ENCODE assay signal across 11 mouse cellular contexts in genomic region chr1:54555364-54556140, GRCm38 (mm10). TPM values are rescaled to one million over a fixed set of nuclear protein-coding genes. Genes with fewer than 3 reads are reported as not detected.
A peak's percentile ranks its signal among the peaks of the same experiment; 100 is the strongest.
DNase-seq lines count a peak whose midpoint lies in the region; ATAC-seq and TF ChIP-seq lines count a peak whose summit lies in the region.
"Had no signal": no experiment of that assay in that cellular context is flagged by ENCODE, and none has a peak within 500 bp of the region (broad histone marks: within the 10 kb centered on the region; RNA-seq: fewer than 3 reads in every experiment).

No protein-coding gene starts in this region.

- CTCF ChIA-PET in Patski (lab: Charles Lee): interaction anchor here (0.8 to 1.5 kb wide), 7 partner anchors 9 to 65 kb away, joined by 3 to 6 read pairs (median 4); no protein-coding TSS in a partner anchor

- ATAC-seq in Patski: no peak
- no peak for ATAC-seq in forebrain, embryonic 15.5 days (replicated peaks)

- WGBS in forebrain, embryonic 15.5 days: 24% methylated on average over 4 of the region's 4 CpGs

- peak overlapping the region; percentile 26; the same call in 1 of the 2 replicates for H3K9ac ChIP-seq in forebrain, embryonic 15.5 days (replicated peaks)
- H3K9ac ChIP-seq: embryonic facial prominence, embryonic 15.5 days had no signal

- peaks cover 12% of the 10 kb centered on the region for H3K27me3 ChIP-seq in Patski
- H3K27me3 ChIP-seq in forebrain, embryonic 15.5 days: no peaks in the 10 kb centered on the region
- H3K27me3 ChIP-seq: embryonic facial prominence, embryonic 15.5 days had no signal

- POLR2A ChIA-PET in Patski (lab: Charles Lee): interaction anchor here (0.7 kb wide), 1 partner anchor 708 kb away, joined by 3 read pairs; no protein-coding TSS in a partner anchor

- no peaks in the 10 kb centered on the region for H3K9me3 ChIP-seq in forebrain, embryonic 15.5 days
- H3K9me3 ChIP-seq: embryonic facial prominence, embryonic 15.5 days; limb, embryonic 10.5 days had no signal

- no peak overlapping the region for H3K27ac ChIP-seq in layer of hippocampus, adult 2 months
- 0 out of 2 replicates have a peak overlapping the region, but pooled peaks have one; percentile 37 for H3K27ac ChIP-seq in forebrain, embryonic 15.5 days (replicated peaks)
- H3K27ac ChIP-seq: embryonic facial prominence, embryonic 15.5 days; limb, embryonic 10.5 days had no signal

- peak overlapping the region; percentile 91 for H3K4me3 ChIP-seq in layer of hippocampus, adult 2 months
- H3K4me3 ChIP-seq in forebrain, embryonic 15.5 days: peak overlapping the region; percentile 35
- H3K4me3 ChIP-seq: embryonic facial prominence, embryonic 15.5 days had no signal

- peaks cover 21% of the 10 kb centered on the region for H3K4me1 ChIP-seq in forebrain, embryonic 15.5 days

- intact Hi-C loops in left cerebral cortex, postnatal 36 days (cut with DNase I): no loop called here

- peak in 1 of 2 experiments; percentile 25 for DNase-seq in layer of hippocampus, adult 2 months (ENCODE audit: low spot score in 2 of 2)
- no peak for DNase-seq in layer of hippocampus, postnatal 25 days (ENCODE audit: extremely low spot score in 1 of 2, low spot score in 1 of 2)
- DNase-seq in Patski (ENCODE audit: low read depth, low spot score): no peak
- peak; percentile 44 for DNase-seq in naive thymus-derived CD4-positive, alpha-beta T cell, adult 2 months (ENCODE audit: low read depth)
- DNase-seq in urinary bladder, adult 2 months (ENCODE audit: low spot score): no peak
- DNase-seq in left cerebral cortex, postnatal 36 days (ENCODE audit: low spot score in 2 of 2): no peak
- DNase-seq: heart, adult 18-20 months; kidney, adult 11 months had no signal

- in situ Hi-C loops in Patski (cut with MboI; ENCODE audit: low pct_unique_long_range_greater_than_20kb): no loop called here

- peak; percentile 19; the same call in 1 of the 2 replicates for TF ChIP-seq CTCF in layer of hippocampus, adult 2 months (conservative IDR thresholded peaks at IDR 0.05)
- peak; percentile 34 for TF ChIP-seq CTCF in Patski (IDR thresholded peaks at IDR 0.05)

- peaks cover 3% of the 10 kb centered on the region; the same call in 1 of the 2 replicates for H3K36me3 ChIP-seq in forebrain, embryonic 15.5 days
- H3K36me3 ChIP-seq: embryonic facial prominence, embryonic 15.5 days; limb, embryonic 10.5 days had no signal

- H3K4me2 ChIP-seq in forebrain, embryonic 15.5 days (replicated peaks): peak overlapping the region; percentile 47
- H3K4me2 ChIP-seq: embryonic facial prominence, embryonic 15.5 days had no signal

RNA-seq across cellular contexts. Expression of gene Pgap1, which starts 1.9 kb away (rescaled TPM):
- 10 to 100 TPM; 17.6 to 21.4 TPM for total RNA-seq in layer of hippocampus, adult 2 months (2021)
- 10 to 100 TPM; 20.1 to 22.6 TPM for total RNA-seq in layer of hippocampus, postnatal 25 days (2021)
- polyA plus RNA-seq in Patski (2021): 6.1 TPM
- polyA plus RNA-seq in forebrain, embryonic 15.5 days (2015; fragmentation: Nextera tagmentation; extraction: Ambion mirVana): 28.1 and 30.4 TPM in 2 replicates
- 9.1 and 9.8 TPM in 2 replicates for polyA plus RNA-seq in urinary bladder, adult 2 months (2012; rRNA removed)
- total RNA-seq in left cerebral cortex, postnatal 36 days (2021): 10 to 100 TPM; 24.9 to 35.9 TPM
